Mouse (Mus musculus) midbrain, postnatal 0 days (tissue): ENCODE data around the gene Rab3il1. TPM values are rescaled to one million over a fixed set of nuclear protein-coding genes. Genes with fewer than 3 reads are reported as not detected.

Experiments used
- ATAC-seq: fragments of 200-750 bp; cut with Nextera tagmentation; 2 replicates; pipeline ENCODE4 v1.8.0; 2017; ENCODE audit warnings: moderate number of reproducible peaks, mild to moderate bottlenecking, moderate TSS enrichment, moderate library complexity; ENCODE audit not compliant: low FRiP score
- DNase-seq: peaks from one replicate; pipeline ENCODE4 v3.0.0-alpha.2; 2015; ENCODE audit warnings: low spot score
- H3K27ac ChIP-seq: fragments of 300-500 bp; sonication (generic); 2 replicates; pipeline ENCODE4 v1.5.1; 2014; ENCODE audit warnings: low read depth, mild to moderate bottlenecking, low read length, mixed read lengths
- H3K27me3 ChIP-seq: fragments of 300-500 bp; sonication (generic); 2 replicates; pipeline ENCODE4 v1.6.1; 2014; ENCODE audit warnings: low read length, control low read depth, mixed read lengths; ENCODE audit not compliant: insufficient read depth
- H3K36me3 ChIP-seq: fragments of 300-500 bp; sonication (generic); 2 replicates; pipeline ENCODE4 v1.6.1; 2014; ENCODE audit warnings: low read length, control low read depth, mixed read lengths; ENCODE audit not compliant: insufficient read depth
- H3K4me1 ChIP-seq: fragments of 300-500 bp; sonication (generic); 2 replicates; pipeline ENCODE4 v1.6.1; 2014; ENCODE audit warnings: mild to moderate bottlenecking, control low read depth, antibody characterized with exemption, low read length, mixed read lengths; ENCODE audit not compliant: insufficient read depth
- H3K4me2 ChIP-seq: fragments of 300-500 bp; sonication (generic); 2 replicates; pipeline ENCODE4 v1.6.1; 2014; ENCODE audit warnings: low read depth, mild to moderate bottlenecking, low read length, mixed read lengths; ENCODE audit not compliant: poor library complexity, severe bottlenecking
- H3K4me3 ChIP-seq: fragments of 300-500 bp; sonication (generic); 2 replicates; pipeline ENCODE4 v1.5.1; 2014; ENCODE audit warnings: low read depth, mild to moderate bottlenecking, low read length, moderate library complexity
- H3K9ac ChIP-seq: fragments of 300-500 bp; sonication (generic); replicated peaks from 2 replicates; pipeline ENCODE4 v1.6.1; 2014; ENCODE audit warnings: mild to moderate bottlenecking, low read length, moderate library complexity, mixed read lengths; ENCODE audit not compliant: poor library complexity, severe bottlenecking
- H3K9me3 ChIP-seq: fragments of 300-500 bp; sonication (generic); 2 replicates; pipeline ENCODE4 v1.6.1; 2016; ENCODE audit warnings: low read length, control low read depth
- CTCF ChIP-seq: IDR thresholded peaks from 2 replicates; pipeline ENCODE4 v1.5.1; 2016; ENCODE audit warnings: antibody characterized with exemption, mild to moderate bottlenecking
- WGBS: fragments of 180-500 bp; shearing (Covaris S2); extraction: QIAGEN DNeasy Blood & Tissue Kit; methylation state at CpG from one replicate; pipeline ENCODE4 v1.1.7; 2014; 5-methylcytosine and 5-hydroxymethylcytosine counted together
- polyA plus RNA-seq: library from polyadenylated mRNA; unstranded; fragments of >200 nt; fragmentation: Nextera tagmentation; extraction: Ambion mirVana; gene quantifications from 2 replicates; pipeline ENCODE4 v1.2.1, GENCODE M21; 2015
- total RNA-seq: library from RNA; depleted of rRNA; stranded (reverse); fragments of >200 nt; gene quantifications from 2 replicates; pipeline ENCODE4 v1.2.3, GENCODE M21; 2014

Gene Rab3il1
- total and polyA plus RNA-seq, 2 experiments from 2014 or later = 21.7 to 23.3 TPM

DNA sequence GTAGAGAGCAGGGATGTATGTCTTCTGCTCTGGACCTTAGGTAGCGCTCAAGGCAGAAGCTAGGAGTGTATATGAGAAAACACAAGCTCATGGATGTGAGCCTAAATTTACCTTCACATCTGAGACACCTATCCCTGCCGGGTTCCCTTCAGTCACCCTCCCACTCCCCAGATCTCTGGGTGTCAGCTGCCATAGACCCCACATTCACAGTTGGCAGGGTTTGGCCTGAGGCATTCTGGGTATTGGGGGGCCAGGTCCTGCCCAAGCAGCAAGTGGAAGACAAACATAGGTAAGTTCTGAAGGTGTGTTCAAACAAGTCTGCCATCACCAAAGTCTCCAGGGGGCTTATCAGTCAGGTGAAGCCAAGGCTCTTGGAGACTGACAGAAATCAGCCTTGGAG is 60.2 kb downstream of the Rab3il1 start:
- Histone ChIP-seq H3K4me1 (no peaks in the 10 kb centered on the region; the same call in 1 of the 2 replicates), H3K36me3 (peaks cover 64% of the 10 kb centered on the region), H3K9me3 (no peaks in the 10 kb centered on the region), H3K4me2 (no peak overlapping the region), H3K4me3 (no peak overlapping the region), H3K27ac (no peak overlapping the region), H3K9ac (no peak overlapping the region), H3K27me3 (no peaks in the 10 kb centered on the region)
- ATAC-seq (no peak), DNase-seq (no peak)
- no peak for TF ChIP-seq CTCF
- 94% methylated on average over 2 of the region's 2 CpGs for WGBS

DNA sequence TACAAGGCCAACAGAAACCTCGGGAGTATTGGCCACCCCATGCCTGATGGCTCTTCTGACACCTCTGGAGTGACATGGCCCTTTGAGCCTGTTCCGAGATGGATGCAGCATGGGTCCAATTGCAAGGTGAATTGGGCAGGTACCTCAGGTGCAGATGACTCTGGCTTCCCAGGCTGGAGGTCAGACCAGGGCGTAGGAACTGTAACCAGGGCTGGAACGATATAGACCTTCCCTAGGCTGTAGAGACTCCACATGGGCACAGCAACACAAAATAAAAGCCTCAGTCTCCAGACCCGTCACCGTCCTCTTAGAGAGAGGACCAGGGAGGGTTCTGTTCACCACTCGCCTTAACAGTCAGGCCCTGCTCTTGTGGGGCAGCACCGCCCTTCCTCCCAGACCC is 60.8 kb downstream of the Rab3il1 start:
- 91% methylated on average over 8 of the region's 8 CpGs for WGBS
- no peak overlapping the region for H3K4me3 ChIP-seq
- no peaks in the 10 kb centered on the region for H3K27me3 ChIP-seq
- H3K36me3 ChIP-seq = peaks cover 66% of the 10 kb centered on the region
- H3K27ac ChIP-seq = no peak overlapping the region
- no peak overlapping the region for H3K9ac ChIP-seq
- no peak for ATAC-seq
- TF ChIP-seq CTCF = no peak
- H3K9me3 ChIP-seq = no peaks in the 10 kb centered on the region
- no peaks in the 10 kb centered on the region; the same call in 1 of the 2 replicates for H3K4me1 ChIP-seq
- H3K4me2 ChIP-seq = no peak overlapping the region
- no peak for DNase-seq

DNA sequence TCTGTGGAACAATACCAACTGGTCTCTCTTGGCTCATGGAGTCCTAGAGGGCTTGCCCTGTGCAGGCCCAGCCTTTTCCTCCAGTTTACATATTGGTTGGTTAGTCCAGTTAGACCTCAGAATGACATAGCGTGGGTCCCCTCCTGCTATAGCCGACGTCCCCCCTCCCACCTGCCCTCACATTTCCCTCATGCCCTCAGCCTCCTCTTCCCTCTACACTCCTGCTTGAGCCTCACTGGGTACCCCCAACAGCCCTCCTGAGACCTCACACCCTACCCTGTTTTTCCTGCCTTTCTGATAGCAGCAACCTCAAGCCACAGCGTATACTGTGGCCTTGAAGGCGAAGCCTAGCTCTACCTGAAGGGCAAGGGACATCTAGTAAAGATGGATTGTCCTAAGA is 61.4 kb downstream of the Rab3il1 start:
- Histone ChIP-seq H3K36me3 (peaks cover 62% of the 10 kb centered on the region), H3K27me3 (no peaks in the 10 kb centered on the region), H3K9ac (no peak overlapping the region), H3K4me3 (no peak overlapping the region), H3K4me2 (no peak overlapping the region), H3K4me1 (no peaks in the 10 kb centered on the region; the same call in 1 of the 2 replicates), H3K27ac (no peak overlapping the region), H3K9me3 (no peaks in the 10 kb centered on the region)
- no peak for DNase-seq
- WGBS = 90% methylated on average over 5 of the region's 5 CpGs
- no peak for TF ChIP-seq CTCF
- ATAC-seq = no peak

DNA sequence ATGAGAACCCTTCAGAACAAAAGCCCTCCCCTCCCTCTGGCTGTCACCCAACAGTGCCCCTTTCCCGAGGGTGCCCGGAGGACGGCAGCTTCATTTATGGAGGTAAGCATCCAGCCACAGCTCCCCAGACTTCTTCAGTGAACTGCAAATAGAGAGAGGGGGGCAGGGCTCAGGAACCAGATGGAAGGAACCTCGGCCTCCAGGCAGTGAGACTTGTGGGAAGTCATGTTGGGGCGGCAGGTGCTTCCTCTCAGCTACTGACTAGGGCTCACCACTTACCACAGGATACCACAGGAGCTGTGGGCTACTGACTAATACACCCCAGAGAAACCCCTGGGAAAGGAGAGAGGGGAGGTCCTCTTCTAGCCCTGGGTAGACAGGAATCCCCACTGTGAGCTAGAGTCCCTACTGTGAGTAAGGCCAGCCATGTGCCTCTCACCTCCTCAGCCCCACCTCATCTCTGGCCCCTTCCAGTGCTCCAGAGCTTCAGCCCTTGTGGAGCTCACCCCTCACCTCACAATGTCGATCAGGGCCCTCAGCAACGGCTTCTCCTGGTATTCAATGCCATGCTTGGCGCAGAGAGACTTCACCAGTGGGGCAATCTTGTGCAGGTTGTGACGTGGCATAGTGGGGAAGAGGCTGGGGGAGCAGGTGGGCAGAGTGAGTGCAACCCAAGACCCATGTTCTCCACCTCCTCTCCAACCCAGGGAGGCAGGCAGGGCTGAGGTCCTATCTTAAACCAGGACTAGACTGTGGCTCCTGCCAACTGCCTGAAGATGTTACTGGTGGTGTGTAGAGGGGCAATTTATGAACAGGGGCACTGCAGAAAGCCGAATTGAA is 62.9 kb downstream of the Rab3il1 start:
- Histone ChIP-seq H3K36me3 (peaks cover 68% of the 10 kb centered on the region), H3K9ac (no peak overlapping the region), H3K27ac (no peak overlapping the region), H3K4me3 (no peak overlapping the region), H3K4me1 (no peaks in the 10 kb centered on the region; the same call in 1 of the 2 replicates), H3K4me2 (no peak overlapping the region), H3K27me3 (no peaks in the 10 kb centered on the region), H3K9me3 (no peaks in the 10 kb centered on the region)
- DNase-seq (no peak), ATAC-seq (no peak)
- 82% methylated on average over 10 of the region's 10 CpGs for WGBS
- TF ChIP-seq CTCF = no peak

DNA sequence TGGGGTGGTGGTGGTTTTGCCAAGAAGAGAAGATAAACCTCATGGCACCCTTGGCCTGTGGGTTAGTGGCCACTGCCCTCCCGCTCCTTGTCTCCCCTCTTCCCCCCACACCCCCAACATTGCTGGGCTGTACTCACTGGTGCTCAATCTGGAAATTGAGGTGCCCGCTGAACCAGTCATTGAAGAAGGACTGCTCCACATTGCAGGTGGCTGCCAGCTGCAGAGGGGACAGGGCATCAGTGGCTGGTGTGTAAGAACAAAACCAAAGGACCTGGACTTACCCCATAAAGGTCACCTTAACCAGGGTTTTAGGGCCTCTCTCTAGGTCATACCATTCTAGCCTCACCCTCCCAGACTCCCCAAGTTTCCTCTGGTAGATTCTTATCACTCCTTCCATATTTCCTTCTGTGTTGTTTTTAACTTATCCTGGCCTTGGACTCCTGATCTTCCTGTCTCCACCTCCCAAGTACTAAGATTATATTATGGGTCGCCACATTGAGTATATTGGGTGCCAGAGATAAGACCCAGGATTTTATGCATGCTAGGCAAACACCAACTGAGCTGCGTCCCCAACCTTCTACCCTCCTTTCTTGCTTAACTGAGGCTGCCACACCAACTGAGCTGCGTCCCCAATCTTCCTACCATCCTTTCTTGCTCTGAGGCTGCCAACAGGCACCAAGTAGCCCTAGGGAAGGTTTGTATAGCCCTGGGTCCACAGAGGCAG is 64.2 kb downstream of the Rab3il1 start:
- no peak for TF ChIP-seq CTCF
- H3K27me3 ChIP-seq = no peaks in the 10 kb centered on the region
- peaks cover 78% of the 10 kb centered on the region for H3K36me3 ChIP-seq
- ATAC-seq (no peak), DNase-seq (no peak)
- no peak overlapping the region for H3K4me3 ChIP-seq
- no peaks in the 10 kb centered on the region for H3K9me3 ChIP-seq
- H3K4me2 ChIP-seq = no peak overlapping the region
- H3K9ac ChIP-seq = 0 out of 2 replicates have a peak overlapping the region, but pooled peaks have one; percentile 8
- no peak overlapping the region for H3K27ac ChIP-seq
- WGBS = 95% methylated on average over 5 of the region's 5 CpGs
- H3K4me1 ChIP-seq = no peaks in the 10 kb centered on the region

DNA sequence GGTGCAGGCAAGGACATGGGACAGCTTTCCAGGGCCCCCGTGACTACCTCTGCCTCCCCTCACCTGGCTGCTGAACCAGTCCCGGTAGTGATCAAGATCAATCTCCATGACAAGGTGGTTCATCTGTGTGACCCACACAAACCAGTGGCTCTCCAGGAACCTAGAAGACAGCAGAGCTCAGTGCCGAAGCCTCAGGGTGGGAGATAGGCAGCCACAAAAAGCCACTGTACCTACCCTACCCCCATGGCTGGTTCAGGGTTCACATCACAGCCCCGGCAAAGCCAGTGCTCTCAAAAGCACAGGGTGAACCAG is 64.7 kb downstream of the Rab3il1 start:
- Histone ChIP-seq H3K27ac (no peak overlapping the region), H3K36me3 (peaks cover 79% of the 10 kb centered on the region)

More for the DNA sequence above, 64.7 kb downstream of the Rab3il1 start:
- H3K27me3 ChIP-seq = no peaks in the 10 kb centered on the region
- no peak for TF ChIP-seq CTCF
- 94% methylated on average over 4 of the region's 4 CpGs for WGBS
- no peaks in the 10 kb centered on the region for H3K9me3 ChIP-seq
- no peak for DNase-seq
- no peak overlapping the region for H3K9ac ChIP-seq
- no peak for ATAC-seq
- H3K4me3 ChIP-seq = no peak overlapping the region
- H3K4me1 ChIP-seq = no peaks in the 10 kb centered on the region
- no peak overlapping the region for H3K4me2 ChIP-seq
